Mouse (Mus musculus) testis, adult 2 months (tissue): Measurements from ENCODE around the gene Ttc37.

Experiments used
- CTCF ChIP-seq: fragments of 200-500 bp; IDR thresholded peaks from 2 replicates; pipeline ENCODE4 v1.5.1; 2012; ENCODE audit warnings: low read depth, mild to moderate bottlenecking, inconsistent platforms, low read length, moderate library complexity; ENCODE audit not compliant: control insufficient read depth, insufficient read depth, insufficient replicate concordance
- POLR2A ChIP-seq: fragments of 200-500 bp; IDR thresholded peaks from 2 replicates; pipeline ENCODE4 v1.6.1; 2012; ENCODE audit warnings: low read depth, mild to moderate bottlenecking, inconsistent platforms, low read length, moderate library complexity; ENCODE audit not compliant: control insufficient read depth

DNA sequence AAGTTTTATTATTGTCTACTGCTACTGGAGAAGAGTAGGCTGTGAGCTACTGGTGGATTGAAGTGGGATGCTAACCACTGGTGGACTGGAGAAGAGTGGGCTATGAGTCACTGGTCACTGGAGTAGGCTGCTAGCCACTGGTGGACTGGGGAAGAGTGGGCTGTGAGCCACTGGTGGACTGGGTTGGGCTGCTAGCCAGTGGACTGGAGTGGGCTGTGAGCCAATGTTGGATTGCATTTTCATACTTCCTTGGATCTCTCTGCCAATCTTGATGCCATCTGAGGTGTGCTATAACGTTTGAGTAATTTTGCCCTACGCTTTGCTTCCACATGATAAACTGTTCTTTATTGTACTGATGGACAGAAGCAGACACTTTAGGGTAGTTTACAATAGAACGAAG lies 36.4 kb upstream of the Ttc37 start:
- no peak for TF ChIP-seq CTCF
- TF ChIP-seq POLR2A: no peak
